Mouse (Mus musculus): Measurements from ENCODE around the gene Pbxip1. TPM values are rescaled to one million over a fixed set of nuclear protein-coding genes. Genes with fewer than 3 reads are reported as not detected.
A peak's percentile ranks its signal among the peaks of the same experiment; 100 is the strongest.

The Pbxip1 gene
- polyA plus RNA-seq, 1 experiment from 2014 or later: 8.3 TPM

- 1% methylated on average over 22 of the region's 24 CpGs for WGBS
These were observed 43.6 kb upstream of the Pbxip1 start for GRCm38 (mm10) chr3:89392871-89393311.

DNA sequence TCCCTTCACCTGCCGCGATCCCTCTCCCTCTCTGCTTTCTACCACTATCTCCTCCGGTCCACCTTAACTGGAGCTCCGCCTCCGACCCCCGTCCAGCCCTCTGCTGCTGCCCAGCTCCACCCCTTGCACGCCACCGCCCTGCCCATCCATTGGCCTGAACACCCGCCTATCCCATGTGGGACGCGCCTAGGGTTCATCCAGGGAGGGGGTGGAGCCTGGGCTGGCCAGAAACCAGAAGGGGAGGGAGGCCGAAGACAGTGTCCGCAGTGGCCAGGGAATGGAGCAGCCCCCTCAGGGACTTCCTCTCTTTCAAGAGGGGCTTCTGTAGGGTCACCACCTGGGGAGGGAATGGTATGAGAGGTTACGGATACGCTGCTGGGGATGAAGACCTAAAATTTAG, 42.9 kb upstream of the Pbxip1 start:
- Histone ChIP-seq H3K9me3 (replicated peaks; ENCODE audit: control insufficient read depth, low read length) (no peaks in the 10 kb centered on the region), H3K4me2 (ENCODE audit: low read length) (peak overlapping the region; percentile 99), H3K4me1 (ENCODE audit: control insufficient read depth, insufficient read depth, low read length) (peaks cover 44% of the 10 kb centered on the region), H3K27ac (ENCODE audit: low read depth, low read length) (peak overlapping the region; percentile 49; the same call in 1 of the 2 replicates), H3K4me3 (ENCODE audit: low read depth, low read length) (peak overlapping the region; percentile 36), H3K27me3 (replicated peaks; ENCODE audit: control insufficient read depth, insufficient read depth, low read length) (peaks cover 18% of the 10 kb centered on the region), H3K36me3 (ENCODE audit: control insufficient read depth, insufficient read depth, low read length) (no peaks in the 10 kb centered on the region), H3K9ac (ENCODE audit: low read length) (peak overlapping the region; percentile 51)
- DNase-seq (ENCODE audit: low spot score) (peak; percentile 96), ATAC-seq (peak; percentile 92)
- 0% methylated on average over 15 of the region's 15 CpGs for WGBS

More at GRCm38 (mm10) chr3:89392871-89393311, 43.6 kb upstream of the Pbxip1 start:
- DNase-seq (ENCODE audit: low spot score) (no peak), ATAC-seq (no peak)
- no peaks in the 10 kb centered on the region for H3K9me3 ChIP-seq (replicated peaks; ENCODE audit: control insufficient read depth, low read length)
- H3K4me1 ChIP-seq (ENCODE audit: control insufficient read depth, insufficient read depth, low read length): peaks cover 44% of the 10 kb centered on the region
- peaks cover 18% of the 10 kb centered on the region for H3K27me3 ChIP-seq (replicated peaks; ENCODE audit: control insufficient read depth, insufficient read depth, low read length)
- no peak overlapping the region for H3K27ac ChIP-seq (ENCODE audit: low read depth, low read length)
- peak overlapping the region; percentile 99 for H3K4me2 ChIP-seq (ENCODE audit: low read length)
- peak overlapping the region; percentile 36 for H3K4me3 ChIP-seq (ENCODE audit: low read depth, low read length)
- H3K36me3 ChIP-seq (ENCODE audit: control insufficient read depth, insufficient read depth, low read length): no peaks in the 10 kb centered on the region
- H3K9ac ChIP-seq (ENCODE audit: low read length): peak overlapping the region; percentile 66; the same call in 1 of the 2 replicates

DNA sequence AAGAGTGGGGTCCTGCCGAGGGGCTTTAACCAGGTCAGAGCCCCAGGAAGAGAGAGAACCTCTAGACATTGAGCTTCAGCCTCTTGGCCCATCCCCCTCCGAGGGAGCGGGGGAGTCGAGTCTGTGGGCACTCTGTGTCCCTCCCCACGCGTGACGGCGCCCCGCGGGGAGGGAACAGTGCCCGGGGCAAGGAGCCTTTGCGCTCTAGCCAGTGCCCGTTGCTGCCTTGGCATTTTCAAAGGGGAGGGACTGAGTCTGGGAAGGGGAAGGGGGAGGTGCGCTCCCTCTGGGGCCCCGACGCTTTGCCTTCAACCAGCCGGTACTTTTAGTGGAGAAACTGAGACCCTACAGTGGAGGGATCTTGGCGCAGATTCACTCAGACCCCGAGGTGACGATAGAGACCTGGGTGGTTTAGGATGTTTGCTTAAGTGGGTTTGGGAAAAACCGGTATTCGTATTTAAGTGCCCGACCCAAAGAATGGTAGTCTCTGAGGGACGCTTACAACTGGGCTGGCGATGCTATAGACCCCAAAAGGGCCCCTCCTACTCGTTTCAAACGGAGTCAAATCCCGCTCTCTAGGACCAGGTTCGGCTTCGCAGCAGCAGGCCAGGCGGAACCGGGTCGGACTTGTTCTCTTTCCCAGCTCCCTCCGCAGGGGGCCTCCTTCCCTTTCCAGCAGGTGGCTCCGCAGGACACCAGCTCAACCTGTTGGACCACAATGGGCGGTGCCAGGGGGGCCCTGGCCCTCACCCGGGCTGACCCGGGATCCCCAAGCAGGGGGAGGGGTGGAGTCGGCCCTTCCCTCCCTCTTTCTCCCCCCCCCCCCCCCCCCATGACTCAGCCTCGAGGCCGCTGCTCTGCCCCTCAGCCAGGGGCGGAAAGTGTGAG, 42.3 kb upstream of the Pbxip1 start, which contains the start of gene Zbtb7b:
Zbtb7b (minus strand) TSS at position 771 of the 888 bp plus-strand sequence.
- H3K4me1 ChIP-seq (ENCODE audit: control insufficient read depth, insufficient read depth, low read length): peaks cover 44% of the 10 kb centered on the region
- peak; percentile 54 for ATAC-seq

GRCm38 (mm10) chr3:89394894-89395256, 41.6 kb upstream of the Pbxip1 start:
- Histone ChIP-seq H3K27ac (ENCODE audit: low read depth, low read length) (no peak overlapping the region; the same call in 1 of the 2 replicates), H3K27me3 (replicated peaks; ENCODE audit: control insufficient read depth, insufficient read depth, low read length) (peaks cover 18% of the 10 kb centered on the region), H3K4me1 (ENCODE audit: control insufficient read depth, insufficient read depth, low read length) (peaks cover 44% of the 10 kb centered on the region), H3K9ac (ENCODE audit: low read length) (peak overlapping the region; percentile 51), H3K4me2 (ENCODE audit: low read length) (peak overlapping the region; percentile 99), H3K9me3 (replicated peaks; ENCODE audit: control insufficient read depth, low read length) (no peaks in the 10 kb centered on the region), H3K4me3 (ENCODE audit: low read depth, low read length) (peak overlapping the region; percentile 36), H3K36me3 (ENCODE audit: control insufficient read depth, insufficient read depth, low read length) (no peaks in the 10 kb centered on the region)
- DNase-seq (ENCODE audit: low spot score): peak; percentile 82
- no peak for ATAC-seq
- under 1% methylated on average over 10 of the region's 12 CpGs for WGBS

More for the DNA sequence above, 42.3 kb upstream of the Pbxip1 start, which contains the start of gene Zbtb7b:
- under 1% methylated on average over 39 of the region's 42 CpGs for WGBS
- H3K9me3 ChIP-seq (replicated peaks; ENCODE audit: control insufficient read depth, low read length): no peaks in the 10 kb centered on the region
- peak; percentile 65 for DNase-seq (ENCODE audit: low spot score)
- H3K27me3 ChIP-seq (replicated peaks; ENCODE audit: control insufficient read depth, insufficient read depth, low read length): peaks cover 18% of the 10 kb centered on the region
- H3K4me2 ChIP-seq (ENCODE audit: low read length): peak within 1 kb of the TSS; percentile 99
- peak within 1 kb of the TSS; percentile 37 for H3K4me3 ChIP-seq (ENCODE audit: low read depth, low read length)
- no peaks in the 10 kb centered on the region for H3K36me3 ChIP-seq (ENCODE audit: control insufficient read depth, insufficient read depth, low read length)
- H3K9ac ChIP-seq (ENCODE audit: low read length): peak within 1 kb of the TSS; percentile 51
- peak within 1 kb of the TSS; percentile 49; the same call in 1 of the 2 replicates for H3K27ac ChIP-seq (ENCODE audit: low read depth, low read length)

GRCm38 (mm10) chr3:89395419-89395805, 41.1 kb upstream of the Pbxip1 start:
- Histone ChIP-seq H3K4me3 (ENCODE audit: low read depth, low read length) (peak overlapping the region; percentile 37), H3K27me3 (replicated peaks; ENCODE audit: control insufficient read depth, insufficient read depth, low read length) (peaks cover 18% of the 10 kb centered on the region), H3K4me1 (ENCODE audit: control insufficient read depth, insufficient read depth, low read length) (peaks cover 44% of the 10 kb centered on the region), H3K9me3 (replicated peaks; ENCODE audit: control insufficient read depth, low read length) (no peaks in the 10 kb centered on the region), H3K4me2 (ENCODE audit: low read length) (peak overlapping the region; percentile 99), H3K9ac (ENCODE audit: low read length) (no peak overlapping the region), H3K27ac (ENCODE audit: low read depth, low read length) (no peak overlapping the region), H3K36me3 (ENCODE audit: control insufficient read depth, insufficient read depth, low read length) (no peaks in the 10 kb centered on the region)
- no peak for ATAC-seq
- no peak for DNase-seq (ENCODE audit: low spot score)
- 4% methylated on average over 10 of the region's 10 CpGs for WGBS

GRCm38 (mm10) chr3:89395806-89396653, 40.5 kb upstream of the Pbxip1 start:
- no peaks in the 10 kb centered on the region for H3K9me3 ChIP-seq (replicated peaks; ENCODE audit: control insufficient read depth, low read length)
- peaks cover under 1% of the 10 kb centered on the region; the same call in 1 of the 2 replicates for H3K36me3 ChIP-seq (ENCODE audit: control insufficient read depth, insufficient read depth, low read length)
- H3K4me2 ChIP-seq (ENCODE audit: low read length): peak overlapping the region; percentile 99
- peaks cover 38% of the 10 kb centered on the region for H3K4me1 ChIP-seq (ENCODE audit: control insufficient read depth, insufficient read depth, low read length)
- H3K27ac ChIP-seq (ENCODE audit: low read depth, low read length): no peak overlapping the region
- 1% methylated on average over 44 of the region's 44 CpGs for WGBS
- H3K9ac ChIP-seq (ENCODE audit: low read length): peak overlapping the region; percentile 61
- peaks cover 18% of the 10 kb centered on the region for H3K27me3 ChIP-seq (replicated peaks; ENCODE audit: control insufficient read depth, insufficient read depth, low read length)
- ATAC-seq (no peak), DNase-seq (ENCODE audit: low spot score) (peak; percentile 83)
- H3K4me3 ChIP-seq (ENCODE audit: low read depth, low read length): peak overlapping the region; percentile 37

GRCm38 (mm10) chr3:89396654-89397005, 39.9 kb upstream of the Pbxip1 start:
- Histone ChIP-seq H3K27me3 (replicated peaks; ENCODE audit: control insufficient read depth, insufficient read depth, low read length) (peaks cover 18% of the 10 kb centered on the region), H3K9ac (ENCODE audit: low read length) (peak overlapping the region; percentile 61; the same call in 1 of the 2 replicates), H3K9me3 (replicated peaks; ENCODE audit: control insufficient read depth, low read length) (no peaks in the 10 kb centered on the region), H3K27ac (ENCODE audit: low read depth, low read length) (no peak overlapping the region), H3K4me2 (ENCODE audit: low read length) (peak overlapping the region; percentile 99), H3K36me3 (ENCODE audit: control insufficient read depth, insufficient read depth, low read length) (peaks cover 6% of the 10 kb centered on the region), H3K4me1 (ENCODE audit: control insufficient read depth, insufficient read depth, low read length) (peaks cover 32% of the 10 kb centered on the region), H3K4me3 (ENCODE audit: low read depth, low read length) (no peak overlapping the region; the same call in 1 of the 2 replicates)
- DNase-seq (ENCODE audit: low spot score) (no peak), ATAC-seq (no peak)
- WGBS: under 1% methylated on average over 4 of the region's 4 CpGs

GRCm38 (mm10) chr3:89401329-89401728, 35.2 kb upstream of the Pbxip1 start:
- no peak for DNase-seq (ENCODE audit: low spot score)
- WGBS: 93% methylated on average over 7 of the region's 7 CpGs
- Histone ChIP-seq H3K4me2 (ENCODE audit: low read length) (no peak overlapping the region), H3K9ac (ENCODE audit: low read length) (no peak overlapping the region), H3K36me3 (ENCODE audit: control insufficient read depth, insufficient read depth, low read length) (peaks cover 47% of the 10 kb centered on the region), H3K4me3 (ENCODE audit: low read depth, low read length) (no peak overlapping the region), H3K9me3 (replicated peaks; ENCODE audit: control insufficient read depth, low read length) (no peaks in the 10 kb centered on the region), H3K4me1 (ENCODE audit: control insufficient read depth, insufficient read depth, low read length) (no peaks in the 10 kb centered on the region), H3K27ac (ENCODE audit: low read depth, low read length) (no peak overlapping the region), H3K27me3 (replicated peaks; ENCODE audit: control insufficient read depth, insufficient read depth, low read length) (no peaks in the 10 kb centered on the region)
- ATAC-seq: no peak
